22 mouse cellular contexts compared by ENCODE assay signal in genomic region chr16:11482189-11482588, GRCm38 (mm10).
DNase-seq lines count a peak whose midpoint lies in the region; ATAC-seq and TF ChIP-seq lines count a peak whose summit lies in the region.
"Had no signal": no experiment of that assay in that cellular context is flagged by ENCODE, and none has a peak within 500 bp of the region (broad histone marks: within the 10 kb centered on the region; RNA-seq: fewer than 3 reads in every experiment).

No protein-coding gene starts in this region.

- H3K4me2 ChIP-seq in embryonic facial prominence, embryonic 14.5 days (ENCODE audit: low read depth, low read length) = no peak overlapping the region
- H3K4me2 ChIP-seq in lung, embryonic 14.5 days = no peak overlapping the region
- H3K4me2 ChIP-seq in forebrain, embryonic 13.5 days = no peak overlapping the region
- H3K4me2 ChIP-seq in forebrain, embryonic 12.5 days = no peak overlapping the region
- H3K4me2 ChIP-seq: embryonic facial prominence, embryonic 15.5 days; midbrain, embryonic 12.5 days; neural tube, embryonic 13.5 days had no signal

- peak; percentile 26 for DNase-seq in embryonic facial prominence, embryonic 14.5 days (ENCODE audit: low spot score)
- DNase-seq in embryonic facial prominence, embryonic 10.5 days (ENCODE audit: low spot score) = no peak
- DNase-seq in lung, embryonic 14.5 days = peak; percentile 23
- no peak for DNase-seq in lung, adult 2 months
- peak; percentile 24 for DNase-seq in adipocyte (ENCODE audit: low spot score)
- peak; percentile 39 for DNase-seq in lung, postnatal 36 days
- DNase-seq: adrenal gland, postnatal 36 days; cerebellum, adult 11-12 months; kidney, adult 11 months; kidney, postnatal 14 days; layer of hippocampus, postnatal 36 days; right cerebral cortex, postnatal 25 days; thymus, postnatal 25 days had no signal

- no peaks in the 10 kb centered on the region for H3K9me3 ChIP-seq in embryonic facial prominence, embryonic 14.5 days (ENCODE audit: control insufficient read depth, low read length)
- no peaks in the 10 kb centered on the region for H3K9me3 ChIP-seq in embryonic facial prominence, embryonic 10.5 days
- no peaks in the 10 kb centered on the region for H3K9me3 ChIP-seq in lung, embryonic 14.5 days (ENCODE audit: low read depth, low read length)
- no peaks in the 10 kb centered on the region for H3K9me3 ChIP-seq in forebrain, embryonic 13.5 days (replicated peaks)
- no peaks in the 10 kb centered on the region for H3K9me3 ChIP-seq in forebrain, embryonic 12.5 days
- H3K9me3 ChIP-seq: embryonic facial prominence, embryonic 15.5 days; G1E; heart, embryonic 10.5 days; midbrain, embryonic 12.5 days; neural tube, embryonic 13.5 days had no signal

- H3K9ac ChIP-seq in embryonic facial prominence, embryonic 14.5 days (ENCODE audit: low read depth, low read length) = no peak overlapping the region
- no peak overlapping the region for H3K9ac ChIP-seq in lung, embryonic 14.5 days
- no peak overlapping the region for H3K9ac ChIP-seq in forebrain, embryonic 13.5 days
- no peak overlapping the region for H3K9ac ChIP-seq in forebrain, embryonic 12.5 days
- H3K9ac ChIP-seq: embryonic facial prominence, embryonic 15.5 days; midbrain, embryonic 12.5 days; neural tube, embryonic 13.5 days had no signal

- ATAC-seq in embryonic facial prominence, embryonic 14.5 days (ENCODE audit: low read depth) = no peak
- ATAC-seq in lung, embryonic 14.5 days (ENCODE audit: insufficient read depth) = no peak
- ATAC-seq in forebrain, embryonic 13.5 days = no peak
- no peak for ATAC-seq in forebrain, embryonic 12.5 days (ENCODE audit: low FRiP score)
- ATAC-seq: hindbrain, embryonic 16.5 days had no signal

- H3K36me3 ChIP-seq in embryonic facial prominence, embryonic 14.5 days (ENCODE audit: control insufficient read depth, insufficient read depth, low read length) = no peaks in the 10 kb centered on the region
- H3K36me3 ChIP-seq in embryonic facial prominence, embryonic 10.5 days (replicated peaks) = no peaks in the 10 kb centered on the region
- no peaks in the 10 kb centered on the region for H3K36me3 ChIP-seq in lung, embryonic 14.5 days (ENCODE audit: insufficient read depth)
- H3K36me3 ChIP-seq in forebrain, embryonic 13.5 days (ENCODE audit: poor library complexity, severe bottlenecking) = no peaks in the 10 kb centered on the region
- H3K36me3 ChIP-seq in forebrain, embryonic 12.5 days (replicated peaks) = no peaks in the 10 kb centered on the region
- H3K36me3 ChIP-seq: embryonic facial prominence, embryonic 15.5 days; G1E; heart, embryonic 10.5 days; midbrain, embryonic 12.5 days had no signal

- no peak for TF ChIP-seq CTCF in lung, embryonic 14.5 days (IDR thresholded peaks at IDR 0.05; ENCODE audit: low read depth)
- TF ChIP-seq CTCF in lung, adult 2 months (IDR thresholded peaks at IDR 0.05; ENCODE audit: insufficient read depth, low read length) = no peak

- no peak overlapping the region for H3K27ac ChIP-seq in embryonic facial prominence, embryonic 14.5 days (replicated peaks; ENCODE audit: low read depth, low read length)
- H3K27ac ChIP-seq in embryonic facial prominence, embryonic 10.5 days (replicated peaks) = no peak overlapping the region
- H3K27ac ChIP-seq in lung, embryonic 14.5 days (ENCODE audit: low read depth) = no peak overlapping the region
- no peak overlapping the region for H3K27ac ChIP-seq in forebrain, embryonic 13.5 days
- no peak overlapping the region for H3K27ac ChIP-seq in forebrain, embryonic 12.5 days
- H3K27ac ChIP-seq: embryonic facial prominence, embryonic 15.5 days; heart, embryonic 10.5 days; layer of hippocampus, adult 2 months; midbrain, embryonic 12.5 days; neural tube, embryonic 13.5 days had no signal

- no peaks in the 10 kb centered on the region for H3K4me1 ChIP-seq in embryonic facial prominence, embryonic 14.5 days (ENCODE audit: control insufficient read depth, insufficient read depth, low read length)
- no peaks in the 10 kb centered on the region for H3K4me1 ChIP-seq in embryonic facial prominence, embryonic 10.5 days
- H3K4me1 ChIP-seq in lung, embryonic 14.5 days (ENCODE audit: insufficient read depth) = no peaks in the 10 kb centered on the region
- H3K4me1 ChIP-seq in lung, adult 2 months (ENCODE audit: control insufficient read depth, insufficient read depth, low read length) = no peaks in the 10 kb centered on the region
- no peaks in the 10 kb centered on the region for H3K4me1 ChIP-seq in forebrain, embryonic 13.5 days
- no peaks in the 10 kb centered on the region for H3K4me1 ChIP-seq in forebrain, embryonic 12.5 days
- H3K4me1 ChIP-seq: embryonic facial prominence, embryonic 15.5 days; midbrain, embryonic 12.5 days; neural tube, embryonic 13.5 days had no signal

- no peak overlapping the region for H3K4me3 ChIP-seq in embryonic facial prominence, embryonic 14.5 days (ENCODE audit: low read depth, low read length)
- no peak overlapping the region for H3K4me3 ChIP-seq in embryonic facial prominence, embryonic 10.5 days
- H3K4me3 ChIP-seq in lung, embryonic 14.5 days (ENCODE audit: low read depth, low read length) = no peak overlapping the region
- no peak overlapping the region for H3K4me3 ChIP-seq in lung, adult 2 months (replicated peaks; ENCODE audit: extremely low read depth, low read depth, low read length)
- H3K4me3 ChIP-seq in forebrain, embryonic 13.5 days = no peak overlapping the region
- H3K4me3 ChIP-seq in forebrain, embryonic 12.5 days (replicated peaks) = no peak overlapping the region
- H3K4me3 ChIP-seq: embryonic facial prominence, embryonic 15.5 days; heart, embryonic 10.5 days; layer of hippocampus, adult 2 months; midbrain, embryonic 12.5 days; neural tube, embryonic 13.5 days had no signal

- TF ChIP-seq POLR2A in lung, adult 2 months (IDR thresholded peaks at IDR 0.05; ENCODE audit: borderline replicate concordance, extremely low read depth, low read depth, low read length) = no peak

- 91% methylated on average over 2 of the region's 2 CpGs for WGBS in embryonic facial prominence, embryonic 14.5 days
- WGBS in embryonic facial prominence, embryonic 10.5 days = 96% methylated on average over 2 of the region's 2 CpGs
- WGBS in lung, embryonic 14.5 days = 90% methylated on average over 2 of the region's 2 CpGs
- WGBS in lung, adult 2 months = 70% methylated on average over 2 of the region's 2 CpGs
- WGBS in forebrain, embryonic 13.5 days = 96% methylated on average over 2 of the region's 2 CpGs
- 96% methylated on average over 2 of the region's 2 CpGs for WGBS in forebrain, embryonic 12.5 days

- H3K27me3 ChIP-seq in embryonic facial prominence, embryonic 14.5 days (replicated peaks; ENCODE audit: control insufficient read depth, insufficient read depth, low read length) = no peaks in the 10 kb centered on the region
- H3K27me3 ChIP-seq in embryonic facial prominence, embryonic 10.5 days (replicated peaks; ENCODE audit: low read depth, poor library complexity, severe bottlenecking) = no peaks in the 10 kb centered on the region
- no peaks in the 10 kb centered on the region for H3K27me3 ChIP-seq in lung, embryonic 14.5 days (ENCODE audit: insufficient read depth, low read length)
- H3K27me3 ChIP-seq in forebrain, embryonic 13.5 days = no peaks in the 10 kb centered on the region
- H3K27me3 ChIP-seq in forebrain, embryonic 12.5 days = no peaks in the 10 kb centered on the region
- H3K27me3 ChIP-seq: embryonic facial prominence, embryonic 15.5 days; midbrain, embryonic 12.5 days; neural tube, embryonic 13.5 days had no signal

Comparison
In these comparisons a context has a peak if more than half of its experiments do, and no peak if none do; other contexts are left out.
1. DNase-seq: peak in embryonic facial prominence, embryonic 14.5 days (single experiment), lung, embryonic 14.5 days (single experiment), adipocyte (single experiment) and lung, postnatal 36 days (single experiment); none in embryonic facial prominence, embryonic 10.5 days (single experiment) and lung, adult 2 months (single experiment).